Mouse (Mus musculus) c-Kit-positive CD71-negative TER-119-negative erythroid progenitor cells, embryonic 14.5 days (primary cell): ENCODE measurements at regions not wholly inside any gene's neighbourhood (a gene's known extent, or its start where the extent isn't known, plus 50 kb on each side); places are given as distances from the start of the nearest gene placed in this dataset.

Experiments
- DNase-seq: peaks from one replicate; pipeline ENCODE4 v3.0.0-alpha.2; 2013; ENCODE audit warnings: low read depth

- no peak for DNase-seq
Observed at GRCm38 (mm10) chr3:149275478-149276132, 285.2 kb upstream of the Adgrl2 start.

- DNase-seq = no peak
Observed at GRCm38 (mm10) chr3:149274987-149275386, 284.6 kb upstream of the Adgrl2 start.

DNA sequence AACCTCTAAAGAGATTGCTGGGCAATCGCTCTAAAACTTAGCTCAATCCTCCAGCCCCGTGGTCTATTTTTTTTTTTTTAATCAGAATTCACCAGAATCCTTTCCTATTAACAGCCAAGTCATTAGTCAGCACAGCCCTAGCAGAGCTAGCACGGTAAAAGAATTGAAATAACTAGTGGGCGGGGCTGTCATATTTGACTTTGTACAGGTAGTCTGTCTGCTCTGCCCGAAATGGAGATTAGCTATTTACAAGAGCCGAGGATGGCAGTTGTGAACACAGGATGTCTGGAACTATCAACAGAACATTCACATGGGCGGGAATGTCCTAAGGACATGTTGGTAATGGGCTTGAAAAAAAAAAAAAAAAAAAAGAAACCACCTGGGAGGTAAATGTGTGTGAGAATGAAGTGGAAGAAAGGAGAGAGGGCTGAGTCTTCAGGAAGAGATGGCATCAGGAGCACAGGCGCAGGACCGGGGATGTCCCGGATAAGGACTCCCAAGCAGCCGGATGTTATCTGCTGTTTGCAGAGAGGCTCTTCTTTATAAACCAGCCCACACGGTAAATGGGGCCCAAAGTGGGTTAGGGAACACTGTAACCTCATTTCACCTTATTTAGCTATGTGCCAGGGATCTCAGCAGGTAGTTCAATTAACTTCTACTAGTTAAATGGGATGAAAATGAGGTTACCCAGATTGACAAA, 283.8 kb upstream of the Adgrl2 start:
- no peak for DNase-seq

DNA sequence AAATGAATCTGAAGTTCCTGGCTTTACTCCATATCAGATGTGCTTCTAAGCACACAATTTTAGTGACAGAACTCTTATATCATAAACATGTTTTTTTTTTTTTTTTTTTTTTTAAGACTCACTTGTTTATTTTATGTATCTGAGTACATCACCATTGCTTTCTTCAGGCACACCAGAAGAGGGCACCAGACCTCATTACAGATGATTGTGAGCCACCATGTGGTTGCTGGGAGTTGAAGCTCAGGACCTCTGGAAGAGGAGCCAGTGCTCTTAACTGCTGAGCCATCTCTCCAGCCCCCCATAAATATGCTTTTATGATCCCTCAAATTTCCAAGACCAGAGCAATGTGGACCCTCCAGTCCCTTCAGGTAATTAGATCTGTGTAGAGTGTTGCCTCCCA, 280.1 kb upstream of the Adgrl2 start:
- no peak for DNase-seq

GRCm38 (mm10) chr3:149262332-149262970, 272.1 kb upstream of the Adgrl2 start:
- no peak for DNase-seq

DNA sequence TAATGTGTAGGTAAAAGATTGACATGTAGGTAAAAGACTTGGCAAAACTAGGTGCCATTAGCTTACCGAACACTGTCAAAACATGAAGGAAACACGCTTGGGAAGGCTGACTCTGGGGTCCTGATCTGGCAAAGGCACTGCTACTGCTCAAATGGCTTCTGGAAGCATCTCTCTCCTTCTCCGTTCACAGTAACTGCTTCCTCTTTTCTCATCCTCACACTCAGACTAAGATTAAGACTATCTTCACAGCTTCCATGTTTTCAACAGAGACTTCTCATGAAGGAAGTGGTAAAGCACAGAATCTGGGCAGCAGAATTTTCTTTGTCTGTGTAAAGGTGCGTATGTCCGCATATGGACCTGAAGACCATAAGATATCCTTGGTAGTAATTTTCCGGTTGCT, 271.4 kb upstream of the Adgrl2 start:
- DNase-seq = no peak

DNA sequence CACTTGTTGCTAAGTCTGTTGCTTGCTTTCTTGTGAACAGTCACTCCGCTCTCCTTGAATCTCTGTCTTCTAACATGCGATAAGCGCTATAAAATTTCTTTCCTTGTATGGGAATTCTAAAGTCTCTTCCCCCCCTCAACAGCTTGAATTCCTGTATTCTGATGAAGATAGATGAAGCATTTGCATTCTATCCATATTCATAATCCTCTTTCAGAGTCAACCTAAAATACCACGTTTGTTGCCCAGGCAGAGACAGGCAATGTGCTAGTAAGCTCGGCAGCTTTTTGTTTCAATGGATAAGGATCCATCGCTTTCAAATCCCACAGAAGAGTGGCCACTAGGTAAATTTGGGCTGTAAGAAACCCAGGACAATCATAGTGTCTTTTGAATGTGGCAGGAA, 268.5 kb upstream of the Adgrl2 start:
- DNase-seq = no peak

DNA sequence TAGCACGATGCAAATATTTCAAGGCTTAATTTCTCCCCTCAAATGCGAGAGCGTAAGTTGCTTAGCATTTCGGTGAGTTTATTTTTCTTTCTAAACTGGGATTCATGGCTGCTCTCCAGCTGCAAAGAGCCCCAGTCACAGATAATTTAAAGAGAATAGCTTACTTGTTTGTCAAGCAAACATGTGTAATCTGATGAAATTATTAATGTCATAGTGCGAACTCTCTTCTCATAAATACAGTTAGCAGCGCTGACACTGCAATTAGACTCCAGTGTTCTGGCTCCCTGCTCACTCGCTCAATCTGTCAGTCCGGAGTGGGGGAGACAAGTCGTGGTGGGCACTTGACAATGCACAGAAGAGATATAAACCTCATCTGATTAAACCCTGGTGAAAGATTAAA, 266.5 kb upstream of the Adgrl2 start:
- no peak for DNase-seq

- no peak for DNase-seq
Observed at GRCm38 (mm10) chr3:149253080-149253479, 262.7 kb upstream of the Adgrl2 start.

DNA sequence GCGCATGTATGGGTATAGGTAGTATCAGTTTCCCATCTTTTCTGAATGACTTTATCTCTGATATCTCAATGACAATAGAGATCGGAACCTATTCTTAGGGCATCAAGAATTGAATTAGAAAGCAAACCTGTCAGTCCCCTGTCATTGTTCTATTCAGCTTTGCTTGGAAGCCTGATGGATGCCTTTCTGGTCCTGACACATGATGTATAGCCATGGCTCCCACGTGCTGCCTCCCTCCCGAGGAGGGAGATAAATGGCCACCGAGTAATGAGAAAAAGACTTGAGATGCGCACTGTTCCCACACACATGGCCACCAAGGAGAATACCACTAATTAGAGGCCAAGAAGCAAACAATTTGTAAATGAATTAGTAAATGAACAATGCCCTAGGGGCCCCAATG, 261.8 kb upstream of the Adgrl2 start:
- no peak for DNase-seq

GRCm38 (mm10) chr3:149247626-149247987, 257.3 kb upstream of the Adgrl2 start:
- no peak for DNase-seq

DNA sequence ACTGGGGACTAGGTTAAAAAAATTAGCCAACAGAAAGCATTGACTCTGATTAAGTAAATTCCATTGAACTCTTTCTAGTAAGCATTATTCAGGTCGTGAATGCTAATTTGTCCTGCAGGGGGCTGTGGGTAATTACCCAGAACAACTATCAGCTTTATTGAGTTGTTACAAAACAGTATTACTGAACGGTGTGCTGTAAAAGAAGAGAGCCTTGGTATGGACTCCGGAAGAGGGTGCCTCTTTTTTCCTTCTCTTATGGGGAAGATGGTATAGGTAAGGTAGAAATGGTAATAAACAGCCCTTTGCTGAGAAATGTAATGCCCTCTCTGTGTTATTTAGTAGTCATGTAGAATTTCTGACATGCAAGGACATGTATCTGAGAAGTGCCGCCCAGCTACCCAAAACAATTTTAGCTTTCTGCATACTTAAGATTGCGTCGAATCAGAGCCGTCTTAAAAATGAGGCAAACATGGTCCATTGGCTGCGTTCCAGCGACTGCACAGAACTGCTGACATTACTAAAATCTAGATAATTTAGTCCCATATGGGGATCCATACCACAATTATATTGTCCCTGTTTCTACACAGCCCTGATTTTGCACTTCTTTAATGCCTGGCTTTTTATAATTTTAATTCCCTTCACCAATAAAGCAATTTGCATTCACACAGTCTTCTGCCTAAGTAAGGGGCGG, 256.7 kb upstream of the Adgrl2 start:
- no peak for DNase-seq

DNA sequence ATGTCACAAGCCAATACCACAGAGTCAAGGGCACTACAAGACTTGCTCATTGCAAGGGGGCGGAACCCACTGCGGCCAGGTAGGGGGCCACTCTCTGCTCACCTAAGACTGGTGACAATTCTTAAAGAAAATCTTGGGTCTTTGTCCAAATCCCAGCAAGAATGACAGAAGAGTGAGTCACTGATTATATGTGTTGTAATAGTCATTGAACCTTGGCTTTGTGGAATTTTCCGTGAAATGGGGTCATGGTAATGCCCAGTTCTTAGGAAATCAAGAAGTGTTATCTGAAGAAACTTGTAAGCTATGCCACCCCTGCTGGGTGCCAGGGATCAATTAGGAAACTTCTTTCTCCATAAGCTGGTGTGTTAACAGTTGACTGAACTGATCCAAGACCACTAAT, 249.3 kb upstream of the Adgrl2 start:
- no peak for DNase-seq

DNA sequence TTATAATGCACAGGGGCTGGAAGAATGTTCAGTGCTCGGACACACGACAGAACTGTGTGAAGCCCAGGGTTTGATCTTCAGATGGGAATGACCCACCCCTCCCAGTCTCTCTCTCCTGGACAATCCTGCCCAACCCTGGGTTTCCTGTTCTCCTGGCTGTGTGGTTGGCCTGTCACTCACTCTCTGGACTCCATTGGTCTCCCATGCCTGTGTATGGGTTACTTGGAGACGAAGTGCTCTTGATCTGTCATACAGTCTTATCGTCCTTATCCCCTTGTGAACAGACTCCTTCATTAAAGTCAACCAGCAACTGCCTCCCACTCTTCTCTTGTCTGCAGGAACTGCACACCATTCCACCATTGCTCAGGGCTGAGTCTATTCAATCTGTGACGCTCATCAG, 247.7 kb upstream of the Adgrl2 start:
- no peak for DNase-seq

DNA sequence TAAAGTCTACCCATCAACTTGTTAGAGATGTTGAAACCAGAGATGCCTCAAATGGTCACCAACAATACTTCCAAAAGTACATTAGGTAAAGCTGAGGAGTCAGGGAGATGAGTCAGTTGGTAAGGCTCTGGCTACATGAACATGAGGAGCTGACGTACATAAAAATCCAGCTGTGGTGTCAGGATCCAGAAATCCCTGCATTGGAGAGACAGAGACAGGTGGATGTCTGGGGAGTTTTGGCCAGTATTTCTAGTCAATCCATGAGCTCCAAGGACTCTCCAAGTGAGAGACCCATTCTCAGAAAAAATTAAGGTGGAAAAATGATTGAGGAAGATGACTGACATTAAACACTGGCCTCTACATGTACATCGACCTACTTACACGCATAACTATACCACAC, 244.8 kb upstream of the Adgrl2 start:
- DNase-seq = no peak

- DNase-seq = no peak
Observed at GRCm38 (mm10) chr3:149233691-149234131, 243.4 kb upstream of the Adgrl2 start.

GRCm38 (mm10) chr3:149233191-149233641, 242.9 kb upstream of the Adgrl2 start:
- no peak for DNase-seq

GRCm38 (mm10) chr3:149231346-149231745, 241.0 kb upstream of the Adgrl2 start:
- DNase-seq = no peak

DNA sequence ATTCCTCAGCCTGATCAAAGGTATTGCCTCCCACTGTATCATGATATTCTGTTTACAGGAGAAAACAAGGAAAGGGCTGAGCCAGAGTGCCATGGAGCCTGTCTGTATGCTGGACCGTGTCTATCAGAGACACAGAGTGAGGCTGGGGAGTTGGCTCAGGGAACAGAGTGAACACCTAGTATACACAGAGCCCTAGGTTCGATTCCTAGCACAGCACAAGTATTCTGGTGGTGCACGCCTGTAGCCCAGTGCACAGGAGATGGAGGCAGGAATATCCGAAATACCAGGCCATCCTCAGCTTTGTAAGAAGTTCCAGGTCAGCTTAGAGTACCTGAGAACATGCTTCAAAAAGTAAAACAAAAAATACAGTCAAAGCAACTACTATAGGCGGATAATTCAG, 237.2 kb upstream of the Adgrl2 start:
- DNase-seq = no peak

DNA sequence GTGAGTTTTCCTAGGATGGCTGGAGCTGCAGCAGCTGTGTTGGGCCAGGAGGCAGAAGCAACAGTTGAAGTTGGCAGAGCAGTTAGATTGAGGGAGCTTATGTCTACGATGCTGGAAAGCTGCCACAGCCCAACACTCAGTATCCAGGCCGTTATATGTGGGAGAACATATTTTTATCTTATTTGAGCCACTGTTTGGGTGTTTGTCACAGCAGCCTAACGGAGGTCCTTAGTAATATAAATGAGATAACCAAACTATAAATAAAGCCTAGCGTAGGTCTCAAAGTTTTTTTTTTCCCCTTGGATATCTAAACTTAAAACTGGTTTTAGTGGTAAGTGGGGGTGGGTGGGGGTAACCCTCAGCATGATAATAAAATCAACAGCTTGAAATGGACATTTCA, 236.4 kb upstream of the Adgrl2 start:
- DNase-seq = no peak

DNA sequence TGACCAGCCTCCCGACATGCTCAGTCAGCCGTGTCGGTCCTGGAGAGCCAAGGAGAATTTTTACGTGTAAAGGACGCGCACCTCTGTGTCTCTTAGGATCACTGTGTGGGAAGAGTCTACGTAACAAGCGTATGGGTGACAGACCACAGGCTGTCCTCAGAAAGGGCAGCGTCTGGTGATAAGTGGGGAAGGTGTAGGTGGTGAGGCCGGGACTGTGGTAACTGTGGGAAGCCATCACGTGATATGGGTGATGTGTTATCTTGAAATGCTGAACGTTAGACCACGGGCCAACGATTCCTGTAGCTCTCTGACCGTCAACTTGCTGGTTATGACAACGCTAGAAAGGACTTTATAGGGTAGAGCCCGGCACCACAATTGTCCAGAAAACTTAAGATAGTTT, 235.3 kb upstream of the Adgrl2 start:
- no peak for DNase-seq

DNA sequence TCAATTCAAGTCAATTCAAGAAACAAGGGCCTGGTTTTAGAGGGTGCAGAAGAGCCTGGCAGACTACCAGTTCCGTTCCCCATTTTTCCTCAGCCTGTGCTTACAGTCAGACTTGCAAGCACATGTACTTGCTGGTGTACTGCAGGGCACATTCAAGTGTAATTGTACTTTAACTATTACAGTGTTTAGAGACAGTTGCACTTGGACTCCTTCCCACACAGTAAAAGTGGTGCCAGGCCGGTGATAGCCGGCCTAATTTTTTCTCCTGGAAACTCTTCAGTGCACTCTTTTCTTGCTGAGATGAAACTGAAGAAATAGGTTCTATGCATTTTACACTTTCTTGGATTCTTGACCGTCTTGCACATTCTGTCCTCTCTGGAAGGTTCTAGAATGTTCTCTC, 233.9 kb upstream of the Adgrl2 start:
- no peak for DNase-seq

- no peak for DNase-seq
Observed at GRCm38 (mm10) chr3:149223776-149224175, 233.4 kb upstream of the Adgrl2 start.
